Mouse (Mus musculus) midbrain, embryonic 11.5 days (tissue): ENCODE measurements around the gene Ccdc155. TPM values are rescaled to one million over a fixed set of nuclear protein-coding genes. Genes with fewer than 3 reads are reported as not detected.
A peak's percentile ranks its signal among the peaks of the same experiment; 100 is the strongest.

Experiments used
- ATAC-seq: fragments of 200-750 bp; cut with Nextera tagmentation; 2 replicates; pipeline ENCODE4 v1.8.0; 2017; ENCODE audit warnings: moderate TSS enrichment, moderate library complexity; ENCODE audit not compliant: low FRiP score
- DNase-seq: peaks from one replicate; pipeline ENCODE4 v3.0.0; 2015; ENCODE audit warnings: low spot score; ENCODE audit errors: missing footprints
- H3K27ac ChIP-seq: fragments of 300-500 bp; sonication (generic); 2 replicates; pipeline ENCODE4 v1.5.1; 2014; ENCODE audit warnings: low read depth, low read length
- H3K27me3 ChIP-seq: fragments of 300-500 bp; sonication (generic); 2 replicates; pipeline ENCODE4 v1.6.1; 2014; ENCODE audit warnings: mild to moderate bottlenecking, low read length, moderate library complexity, mixed read lengths; ENCODE audit not compliant: control insufficient read depth, insufficient read depth
- H3K36me3 ChIP-seq: fragments of 300-500 bp; sonication (generic); 2 replicates; pipeline ENCODE4 v1.6.1; 2014; ENCODE audit warnings: mild to moderate bottlenecking, low read length, moderate library complexity, mixed read lengths; ENCODE audit not compliant: control insufficient read depth, insufficient read depth
- H3K4me1 ChIP-seq: fragments of 300-500 bp; sonication (generic); 2 replicates; pipeline ENCODE4 v1.6.1; 2014; ENCODE audit warnings: low read length; ENCODE audit not compliant: control insufficient read depth, insufficient read depth
- H3K4me2 ChIP-seq: fragments of 300-500 bp; sonication (generic); 2 replicates; pipeline ENCODE4 v1.6.1; 2014; ENCODE audit warnings: mild to moderate bottlenecking, moderate library complexity
- H3K4me3 ChIP-seq: fragments of 300-500 bp; sonication (generic); 2 replicates; pipeline ENCODE4 v1.5.1; 2014; ENCODE audit warnings: low read depth, low read length
- H3K9ac ChIP-seq: fragments of 300-500 bp; sonication (generic); 2 replicates; pipeline ENCODE4 v1.6.1; 2014; ENCODE audit warnings: low read length
- H3K9me3 ChIP-seq: fragments of 300-500 bp; sonication (generic); 2 replicates; pipeline ENCODE4 v1.6.1; 2016; ENCODE audit warnings: low read length; ENCODE audit not compliant: control insufficient read depth
- WGBS: fragments of 180-500 bp; shearing (Covaris S2); extraction: QIAGEN DNeasy Blood & Tissue Kit; methylation state at CpG from one replicate; pipeline ENCODE4 v1.1.7; 2014; 5-methylcytosine and 5-hydroxymethylcytosine counted together
- polyA plus RNA-seq: library from polyadenylated mRNA; unstranded; fragments of >200 nt; fragmentation: Nextera tagmentation; extraction: Ambion mirVana; gene quantifications from 2 replicates; pipeline ENCODE4 v1.2.1, GENCODE M21; 2014

Gene Ccdc155
- polyA plus RNA-seq, 1 experiment from 2014 or later: 0.86 TPM

- ATAC-seq (no peak), DNase-seq (no peak)
- H3K27me3 ChIP-seq: peaks cover 73% of the 10 kb centered on the region
- 19% methylated on average over 11 of the region's 11 CpGs for WGBS
- no peak overlapping the region for H3K27ac ChIP-seq
- H3K4me1 ChIP-seq: peaks cover 5% of the 10 kb centered on the region
- H3K36me3 ChIP-seq: no peaks in the 10 kb centered on the region
- no peaks in the 10 kb centered on the region for H3K9me3 ChIP-seq
- peak overlapping the region; percentile 42 for H3K4me2 ChIP-seq
- peak overlapping the region; percentile 17 for H3K4me3 ChIP-seq
- no peak overlapping the region for H3K9ac ChIP-seq
Measured at GRCm38 (mm10) chr7:45182606-45183005, 22.1 kb downstream of the Ccdc155 start.

- H3K9ac ChIP-seq: no peak overlapping the region
- H3K4me1 ChIP-seq: peaks cover 5% of the 10 kb centered on the region
- H3K27me3 ChIP-seq: peaks cover 77% of the 10 kb centered on the region
- H3K4me3 ChIP-seq: peak overlapping the region; percentile 17
- H3K27ac ChIP-seq: no peak overlapping the region
- peak overlapping the region; percentile 42 for H3K4me2 ChIP-seq
- WGBS: under 1% methylated on average over 34 of the region's 34 CpGs
- H3K36me3 ChIP-seq: no peaks in the 10 kb centered on the region
- peak; percentile 80 for ATAC-seq
- peak; percentile 94 for DNase-seq
- H3K9me3 ChIP-seq: no peaks in the 10 kb centered on the region
Measured at GRCm38 (mm10) chr7:45182199-45182601, 22.5 kb downstream of the Ccdc155 start.

GRCm38 (mm10) chr7:45181540-45181939 lies 23.2 kb downstream of the Ccdc155 start:
- Histone ChIP-seq H3K9ac (no peak overlapping the region), H3K36me3 (no peaks in the 10 kb centered on the region), H3K27ac (no peak overlapping the region), H3K9me3 (no peaks in the 10 kb centered on the region), H3K27me3 (peaks cover 84% of the 10 kb centered on the region), H3K4me3 (peak overlapping the region; percentile 5; the same call in 1 of the 2 replicates), H3K4me1 (peaks cover 5% of the 10 kb centered on the region), H3K4me2 (0 out of 2 replicates have a peak overlapping the region, but pooled peaks have one; percentile 23)
- ATAC-seq (0 out of 2 replicates have a peak, but pooled peaks have one; percentile 4), DNase-seq (no peak)
- WGBS: 5% methylated on average over 33 of the region's 35 CpGs

GRCm38 (mm10) chr7:45180896-45181477 lies 23.7 kb downstream of the Ccdc155 start, which contains the start of gene Pth2:
TSS of gene Pth2 (plus strand) at chr7:45180995.
- 24% methylated on average over 20 of the region's 20 CpGs for WGBS
- no peak within 1 kb of the TSS for H3K27ac ChIP-seq
- H3K4me2 ChIP-seq: 0 out of 2 replicates have a peak within 1 kb of the TSS, but pooled peaks have one; percentile 23
- DNase-seq (no peak), ATAC-seq (no peak)
- H3K4me1 ChIP-seq: peaks cover 8% of the 10 kb centered on the region
- H3K9ac ChIP-seq: no peak within 1 kb of the TSS
- peaks cover 89% of the 10 kb centered on the region for H3K27me3 ChIP-seq
- H3K9me3 ChIP-seq: no peaks in the 10 kb centered on the region
- H3K4me3 ChIP-seq: peak within 1 kb of the TSS; percentile 5; the same call in 1 of the 2 replicates
- no peaks in the 10 kb centered on the region for H3K36me3 ChIP-seq

- no peak within 1 kb of the TSS for H3K27ac ChIP-seq
- H3K9me3 ChIP-seq: no peaks in the 10 kb centered on the region
- ATAC-seq: no peak
- WGBS: 26% methylated on average over 7 of the region's 7 CpGs
- H3K4me3 ChIP-seq: no peak within 1 kb of the TSS
- no peak within 1 kb of the TSS for H3K9ac ChIP-seq
- no peaks in the 10 kb centered on the region for H3K36me3 ChIP-seq
- H3K4me2 ChIP-seq: no peak within 1 kb of the TSS
- peaks cover 12% of the 10 kb centered on the region for H3K4me1 ChIP-seq
- no peak for DNase-seq
- peaks cover 99% of the 10 kb centered on the region for H3K27me3 ChIP-seq
Measured at GRCm38 (mm10) chr7:45179469-45179868, 25.2 kb downstream of the Ccdc155 start, which contains the start of gene Gfy. TSS of gene Gfy (minus strand) at chr7:45179569.

- Histone ChIP-seq H3K27ac (no peak overlapping the region), H3K9ac (no peak overlapping the region), H3K9me3 (no peaks in the 10 kb centered on the region), H3K27me3 (peaks cover 96% of the 10 kb centered on the region), H3K4me1 (peaks cover 12% of the 10 kb centered on the region), H3K4me2 (no peak overlapping the region), H3K36me3 (no peaks in the 10 kb centered on the region), H3K4me3 (no peak overlapping the region)
- DNase-seq (no peak), ATAC-seq (no peak)
- WGBS: 26% methylated on average over 7 of the region's 7 CpGs
Measured at GRCm38 (mm10) chr7:45178550-45178949, 26.1 kb downstream of the Ccdc155 start.

GRCm38 (mm10) chr7:45176356-45176755 lies 28.3 kb downstream of the Ccdc155 start:
- Histone ChIP-seq H3K4me2 (peak overlapping the region; percentile 25), H3K9ac (peak overlapping the region; percentile 20; the same call in 1 of the 2 replicates), H3K36me3 (no peaks in the 10 kb centered on the region), H3K9me3 (no peaks in the 10 kb centered on the region; the same call in 1 of the 2 replicates), H3K27ac (no peak overlapping the region), H3K4me3 (peak overlapping the region; percentile 1; the same call in 1 of the 2 replicates), H3K4me1 (peaks cover 7% of the 10 kb centered on the region), H3K27me3 (peaks cover 74% of the 10 kb centered on the region)
- 3% methylated on average over 30 of the region's 31 CpGs for WGBS
- ATAC-seq (0 out of 2 replicates have a peak, but pooled peaks have one; percentile 8), DNase-seq (no peak)

GRCm38 (mm10) chr7:45175929-45176328 lies 28.8 kb downstream of the Ccdc155 start:
- Histone ChIP-seq H3K4me2 (peak overlapping the region; percentile 25), H3K27me3 (peaks cover 71% of the 10 kb centered on the region), H3K4me3 (peak overlapping the region; percentile 1; the same call in 1 of the 2 replicates), H3K4me1 (peaks cover 7% of the 10 kb centered on the region), H3K36me3 (no peaks in the 10 kb centered on the region), H3K27ac (no peak overlapping the region), H3K9me3 (no peaks in the 10 kb centered on the region; the same call in 1 of the 2 replicates), H3K9ac (peak overlapping the region; percentile 20; the same call in 1 of the 2 replicates)
- ATAC-seq (0 out of 2 replicates have a peak, but pooled peaks have one; percentile 11), DNase-seq (no peak)
- WGBS: 2% methylated on average over 23 of the region's 23 CpGs

- no peak overlapping the region for H3K4me3 ChIP-seq
Measured at GRCm38 (mm10) chr7:45175398-45175797, 29.3 kb downstream of the Ccdc155 start.

More at GRCm38 (mm10) chr7:45175398-45175797, 29.3 kb downstream of the Ccdc155 start:
- ATAC-seq (no peak), DNase-seq (peak; percentile 94)
- no peak overlapping the region for H3K27ac ChIP-seq
- H3K4me2 ChIP-seq: no peak overlapping the region
- 2% methylated on average over 13 of the region's 13 CpGs for WGBS
- no peaks in the 10 kb centered on the region for H3K36me3 ChIP-seq
- peaks cover 7% of the 10 kb centered on the region for H3K4me1 ChIP-seq
- peaks cover 66% of the 10 kb centered on the region for H3K27me3 ChIP-seq
- no peaks in the 10 kb centered on the region; the same call in 1 of the 2 replicates for H3K9me3 ChIP-seq
- no peak overlapping the region for H3K9ac ChIP-seq
